Mouse (Mus musculus) heart, postnatal 0 days (tissue): ENCODE measurements around the gene Slc35b2.

ENCODE experiments used
- CTCF ChIP-seq: IDR thresholded peaks from 2 replicates; pipeline ENCODE4 v1.5.1; 2016; ENCODE audit warnings: antibody characterized with exemption, control low read depth, low read depth
- EP300 ChIP-seq: IDR thresholded peaks from 2 replicates; pipeline ENCODE4 v1.6.1; 2016; ENCODE audit warnings: antibody characterized with exemption, low read depth

GRCm38 (mm10) chr17:45546941-45547340 is 16.7 kb upstream of the Slc35b2 start:
- TF ChIP-seq CTCF (no peak), EP300 (no peak)
